In the genomic region with DNA sequence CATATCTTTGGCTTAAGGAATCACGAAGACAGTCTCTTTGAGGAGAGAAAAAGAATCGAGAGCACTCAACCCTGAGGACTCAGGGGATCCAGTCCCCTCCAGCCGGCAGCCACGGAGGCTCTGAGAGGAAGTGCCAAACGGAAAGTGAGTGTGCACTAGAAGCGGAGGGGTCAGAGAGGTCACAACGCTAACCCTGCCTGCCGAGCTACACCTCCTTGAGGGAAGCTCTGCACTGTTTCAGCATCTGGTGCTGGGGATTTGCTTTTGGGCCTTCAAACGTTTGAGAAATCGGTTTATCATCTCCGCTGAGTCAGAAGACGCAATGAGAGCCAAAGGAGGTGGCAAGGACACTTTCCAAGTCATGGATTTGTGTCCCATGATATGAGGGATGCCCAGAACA, we compare ENCODE assay signal across 12 mouse cellular contexts. TPM values are rescaled to one million over a fixed set of nuclear protein-coding genes. Genes with fewer than 3 reads are reported as not detected.
DNase-seq lines count a peak whose midpoint lies in the region; ATAC-seq lines count a peak whose summit lies in the region.
"Had no signal": no experiment of that assay in that cellular context is flagged by ENCODE, and none has a peak within 500 bp of the region (broad histone marks: within the 10 kb centered on the region; RNA-seq: fewer than 3 reads in every experiment).

No protein-coding gene starts in this region.

- peak overlapping the region; percentile 51 for H3K4me3 ChIP-seq in megakaryocyte, embryonic 14.5 days (replicated peaks)
- H3K4me3 ChIP-seq: liver, embryonic 13.5 days; neural tube, embryonic 15.5 days had no signal

- DNase-seq in adrenal gland, adult 2 months = peak; percentile 53
- no peak for DNase-seq in adrenal gland, postnatal 25 days
- peak; percentile 36 for DNase-seq in lung, postnatal 36 days
- DNase-seq in lung, postnatal 25 days (ENCODE audit: low spot score) = no peak
- peak; percentile 75 for DNase-seq in embryo, embryonic 10.5 days (ENCODE audit: low spot score)
- no peak for DNase-seq in cerebellum, adult 9-11 months
- DNase-seq: liver, embryonic 13.5 days; midbrain, embryonic 14.5 days; thymus, postnatal 36 days had no signal

- H3K36me3 ChIP-seq in megakaryocyte, embryonic 14.5 days (replicated peaks; ENCODE audit: low read length) = no peaks in the 10 kb centered on the region
- H3K36me3 ChIP-seq: liver, embryonic 13.5 days; neural tube, embryonic 15.5 days had no signal

- peaks cover 13% of the 10 kb centered on the region for H3K9me3 ChIP-seq in megakaryocyte, embryonic 14.5 days
- H3K9me3 ChIP-seq: liver, embryonic 13.5 days; neural tube, embryonic 15.5 days had no signal

- H3K4me1 ChIP-seq in megakaryocyte, embryonic 14.5 days = peaks cover 6% of the 10 kb centered on the region

- no peak for ATAC-seq in inflammation-experienced regulatory T-cells, adult 6 months

- peaks cover 8% of the 10 kb centered on the region for H3K27me3 ChIP-seq in megakaryocyte, embryonic 14.5 days (replicated peaks)
- H3K27me3 ChIP-seq: liver, embryonic 13.5 days; neural tube, embryonic 15.5 days had no signal

RNA-seq across cellular contexts. Expression of gene Tcf7l1, which starts 53.8 kb away (rescaled TPM):
- 10 to 100 TPM; 11.0 to 14.7 TPM for total RNA-seq in adrenal gland, adult 2 months (2021)
- polyA plus RNA-seq in adrenal gland, adult 2 months (2012; rRNA removed) = 23.2 and 24.4 TPM in 2 replicates
- 10.0 and 13.1 TPM in 2 replicates for total RNA-seq in adrenal gland, postnatal 25 days (2021)
- polyA plus RNA-seq in megakaryocyte, embryonic 14.5 days (2012; ENCODE audit: insufficient read depth, low replicate concordance) = 0.12 TPM in 1 of 2 replicates, not detected in the other
- 1 to 10 TPM in 1 of 3 experiments, under 1 TPM in 2; 0.24 to 1.2 (median 0.78) TPM for polyA plus RNA-seq in inflammation-experienced regulatory T-cells, adult 6 months (2017; shearing (Covaris generic))

Comparison
In these comparisons a context has a peak if more than half of its experiments do, and no peak if none do; other contexts are left out.
1. DNase-seq: peak in adrenal gland, adult 2 months (single experiment), lung, postnatal 36 days (single experiment) and embryo, embryonic 10.5 days (single experiment); none in adrenal gland, postnatal 25 days (single experiment), lung, postnatal 25 days (single experiment) and cerebellum, adult 9-11 months (single experiment).
2. RNA of gene Tcf7l1, which starts 53.8 kb away (polyA plus RNA-seq): 23.2 to 24.4 TPM in adrenal gland, adult 2 months; 0.24 to 1.2 TPM in inflammation-experienced regulatory T-cells, adult 6 months and 0.12 TPM in megakaryocyte, embryonic 14.5 days; every median in the first group is over 10 times any median in the second.